Mouse (Mus musculus): Measurements from ENCODE around the gene Gabra4.

DNA sequence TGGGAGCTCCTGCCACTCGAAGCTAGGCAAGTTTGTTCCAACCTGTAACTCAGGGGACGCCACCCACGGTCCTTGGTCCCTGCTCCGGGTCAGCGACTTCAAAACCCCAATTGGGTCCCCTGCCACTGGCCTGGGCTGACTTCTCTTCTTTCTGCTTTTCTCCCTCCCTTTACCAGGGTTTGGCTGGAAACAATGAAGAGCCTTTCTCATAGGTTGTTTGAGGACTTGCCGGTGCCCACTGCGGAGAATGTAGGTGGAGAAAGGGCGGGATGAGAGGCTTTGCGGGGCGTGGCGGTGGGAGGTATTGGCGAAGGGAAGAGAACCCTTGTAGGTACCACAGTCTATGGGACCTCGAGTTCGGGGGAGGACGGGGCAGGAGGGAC lies at the start of gene Gabra4:
- TF ChIP-seq CTCF (IDR thresholded peaks at IDR 0.05; ENCODE audit: control insufficient read depth, insufficient read depth, insufficient replicate concordance, low read depth, low read length) (no peak), POLR2A (IDR thresholded peaks at IDR 0.05; ENCODE audit: control insufficient read depth, low read depth, low read length) (no peak)

Data from testis, adult 2 months (tissue).